Mouse (Mus musculus) layer of hippocampus, postnatal 25 days (tissue): ENCODE measurements at regions not wholly inside any gene's neighbourhood (a gene's known extent, or its start where the extent isn't known, plus 50 kb on each side); places are given as distances from the start of the nearest gene placed in this dataset.

Experiments used
- DNase-seq, 2 experiments: peaks; one replicate each; pipeline ENCODE4 v3.0.0; 2022; ENCODE audit warnings: mixed read lengths in 2 of 2, low spot score in 1 of 2; ENCODE audit errors: extremely low spot score in 1 of 2

GRCm38 (mm10) chr5:76413886-76414285 is 50.3 kb upstream of the Nmu start:
- DNase-seq: peak in 1 of 2 experiments; percentile 5

- no peak for DNase-seq
Observed at GRCm38 (mm10) chr5:76416256-76416655, 52.7 kb upstream of the Nmu start.

GRCm38 (mm10) chr5:76417137-76417536 is 53.5 kb upstream of the Nmu start:
- DNase-seq: no peak

- no peak for DNase-seq
Observed at GRCm38 (mm10) chr5:76418901-76419823, 55.6 kb upstream of the Nmu start.

- DNase-seq: no peak
Observed at GRCm38 (mm10) chr5:76419841-76420240, 56.3 kb upstream of the Nmu start.

GRCm38 (mm10) chr5:76420606-76421005 is 57.0 kb upstream of the Nmu start:
- no peak for DNase-seq

GRCm38 (mm10) chr5:76423593-76423992 is 60.0 kb upstream of the Nmu start:
- DNase-seq: no peak

- DNase-seq: no peak
Observed at GRCm38 (mm10) chr5:76425680-76426079, 58.2 kb upstream of the Gm7271 start.

GRCm38 (mm10) chr5:76427581-76427980 is 56.3 kb upstream of the Gm7271 start:
- no peak for DNase-seq

GRCm38 (mm10) chr5:76429441-76429840 is 54.4 kb upstream of the Gm7271 start:
- no peak for DNase-seq

- no peak for DNase-seq
Observed at GRCm38 (mm10) chr5:76433623-76434022, 50.2 kb upstream of the Gm7271 start.
